Mouse (Mus musculus): Measurements from ENCODE around the gene Dnah9.

DNA sequence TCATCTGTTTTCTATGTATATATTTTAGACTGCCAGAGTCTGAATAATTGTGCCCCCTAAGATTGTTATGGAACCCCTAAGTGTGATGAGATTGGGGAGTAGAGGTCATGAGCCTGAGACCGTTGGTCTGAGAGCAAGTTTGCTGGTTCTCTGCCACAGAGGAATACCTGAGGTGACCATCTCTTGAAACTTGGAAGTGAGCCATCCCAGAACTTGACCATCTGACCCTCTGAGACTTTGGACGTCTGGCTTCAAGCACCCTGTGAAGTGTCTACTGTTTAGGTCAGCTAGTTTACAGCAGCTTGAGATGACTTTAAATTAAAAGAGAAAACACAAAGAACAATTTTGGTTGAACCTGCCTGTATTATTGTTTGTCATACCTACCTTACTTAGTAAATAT is 125.8 kb downstream of the Dnah9 start:
- no peak for TF ChIP-seq CTCF (conservative IDR thresholded peaks at IDR 0.05; ENCODE audit: insufficient read depth, insufficient read length, low read depth, low read length)
- TF ChIP-seq POLR2A (IDR thresholded peaks at IDR 0.05; ENCODE audit: low read depth, low read length): no peak

All from kidney, adult 2 months (tissue).